Mouse (Mus musculus): ENCODE results near the gene Golph3l. TPM values are rescaled to one million over a fixed set of nuclear protein-coding genes. Genes with fewer than 3 reads are reported as not detected.
"Not testable (repeated sequence)": the region's sequence is repeated elsewhere in the genome, so short reads cannot be mapped to it uniquely, and the experiment has no call there.

Gene Golph3l
- total RNA-seq (2014; fragmentation: Nextera tagmentation) (31.3 and 39.8 TPM in 2 replicates), total RNA-seq (2017) (29.2 and 48.4 TPM in 2 replicates)

DNA sequence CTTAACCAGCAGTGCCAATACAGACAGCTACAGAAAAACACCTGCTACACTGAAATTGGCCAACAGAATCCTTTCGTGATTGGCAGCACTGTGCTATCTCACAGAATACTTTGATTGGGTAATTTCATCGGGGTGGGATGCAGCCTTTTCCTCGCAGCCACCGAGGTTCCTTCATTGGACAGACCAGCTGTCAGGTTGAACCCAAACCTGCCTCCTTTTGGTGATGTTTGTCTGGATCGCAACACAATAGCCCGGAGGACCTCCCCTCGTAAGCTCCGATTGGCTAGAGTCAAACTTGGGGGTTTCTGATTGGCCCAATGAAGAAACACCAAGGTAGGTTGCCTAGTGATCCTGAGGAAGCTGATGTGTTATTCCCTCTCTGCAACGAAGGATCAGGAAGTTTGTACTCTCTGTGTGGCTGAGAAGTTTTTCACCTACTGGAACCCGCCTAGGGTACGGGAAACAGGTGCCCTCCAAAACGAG, at the start of gene Golph3l:
Golph3l (plus strand) TSS at position 331 of the 483 bp plus-strand sequence.
- peak; percentile 100 for ATAC-seq (replicated peaks; ENCODE audit: low FRiP score, low TSS enrichment, poor library complexity, severe bottlenecking)

DNA sequence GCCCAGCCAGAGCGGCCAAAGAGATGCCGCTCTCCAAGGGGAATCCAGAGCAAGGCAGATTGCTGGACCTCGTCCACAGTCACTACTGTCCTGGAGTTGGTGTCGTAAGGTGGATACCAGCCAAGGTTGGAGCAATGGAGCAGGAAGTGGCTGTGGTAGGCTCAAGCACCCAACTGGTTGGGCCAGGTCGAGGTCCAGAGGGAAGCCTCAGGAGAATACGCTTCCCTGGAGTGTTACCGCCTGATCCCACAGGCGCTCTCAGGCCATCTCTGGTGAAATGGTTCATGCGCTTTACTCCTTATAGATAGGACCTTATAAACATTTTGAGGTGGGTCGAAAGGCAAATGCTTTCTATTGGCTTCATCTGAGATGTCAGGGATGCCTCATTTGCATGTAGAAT, 49.8 kb upstream of the Golph3l start:
- no peak for ATAC-seq (replicated peaks; ENCODE audit: low FRiP score, low TSS enrichment, poor library complexity, severe bottlenecking)

DNA sequence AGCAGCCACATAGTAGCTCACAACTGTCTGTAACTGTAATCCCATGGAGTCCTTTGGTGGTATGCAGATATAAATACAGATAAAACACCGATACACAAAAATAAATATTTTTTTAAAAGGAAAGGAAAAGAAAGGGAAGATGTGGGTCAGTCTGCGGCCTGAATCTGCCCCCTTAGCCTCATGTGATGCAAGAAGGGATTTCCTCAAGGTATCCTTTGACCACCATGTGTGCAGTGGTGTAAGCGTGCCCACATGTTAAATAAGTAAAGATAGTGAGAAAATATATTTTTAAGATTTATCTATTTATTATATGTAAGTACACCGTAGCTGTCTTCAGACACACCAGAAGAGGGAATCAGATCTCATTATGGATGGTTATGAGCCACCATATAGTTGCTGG, 48.9 kb upstream of the Golph3l start:
- ATAC-seq (replicated peaks; ENCODE audit: low FRiP score, low TSS enrichment, poor library complexity, severe bottlenecking), result no peak

DNA sequence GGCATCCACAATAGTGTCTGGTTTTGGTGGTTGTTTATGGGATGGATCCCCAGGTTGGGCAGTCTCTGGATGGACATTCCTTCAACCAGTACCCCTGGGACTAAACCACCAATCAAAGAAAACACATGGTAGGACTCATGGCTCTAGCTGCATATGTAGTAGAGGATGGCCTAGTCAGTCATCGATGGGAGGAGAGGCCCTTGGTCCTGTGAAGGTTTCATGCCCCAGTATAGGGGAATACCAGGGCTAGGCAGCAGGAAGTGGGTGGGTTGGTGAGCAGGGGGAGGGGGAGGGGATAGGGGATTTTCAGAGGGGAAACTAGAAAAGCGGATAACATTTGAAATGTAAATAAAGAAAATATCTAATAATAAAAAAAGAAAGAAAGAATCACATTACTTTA, 47.5 kb upstream of the Golph3l start:
- ATAC-seq (replicated peaks; ENCODE audit: low FRiP score, low TSS enrichment, poor library complexity, severe bottlenecking), result not testable (repeated sequence)

DNA sequence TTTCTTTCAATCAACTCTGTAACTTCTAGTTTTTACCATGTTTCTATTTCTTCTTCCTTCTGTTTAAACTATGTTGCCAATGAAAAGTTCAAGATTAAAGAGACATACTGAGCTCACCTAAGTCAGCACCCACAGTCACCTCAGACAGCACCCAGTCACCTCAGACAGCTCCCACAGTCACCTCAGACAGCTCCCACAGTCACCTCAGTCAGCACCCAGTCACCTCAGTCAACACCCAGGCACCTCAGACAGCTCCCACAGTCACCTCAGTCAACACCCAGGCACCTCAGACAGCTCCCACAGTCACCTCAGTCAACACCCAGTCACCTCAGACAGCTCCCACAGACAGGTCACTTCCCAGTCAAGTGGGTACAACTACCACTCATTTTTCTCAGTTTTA, 46.6 kb upstream of the Golph3l start:
- no peak for ATAC-seq (replicated peaks; ENCODE audit: low FRiP score, low TSS enrichment, poor library complexity, severe bottlenecking)

DNA sequence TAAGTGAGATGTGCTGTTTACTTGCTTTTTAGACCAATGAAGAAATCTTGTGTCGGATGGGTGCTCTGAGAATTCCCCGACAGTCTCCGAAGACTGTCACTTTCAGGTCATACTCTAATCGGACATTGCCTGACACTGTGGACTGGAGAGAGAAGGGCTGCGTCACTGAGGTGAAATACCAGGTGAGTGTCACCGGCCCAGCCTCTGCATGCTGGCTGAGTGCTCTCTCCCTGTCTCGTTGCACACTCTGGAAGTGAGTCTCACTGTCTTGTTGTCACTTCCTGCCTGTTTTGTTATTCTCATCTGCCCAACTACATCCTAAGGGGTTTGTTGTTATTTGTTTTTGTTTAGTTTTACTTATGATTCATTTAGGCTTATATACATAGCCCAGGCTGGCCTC, 45.8 kb upstream of the Golph3l start:
- no peak for ATAC-seq (replicated peaks; ENCODE audit: low FRiP score, low TSS enrichment, poor library complexity, severe bottlenecking)

DNA sequence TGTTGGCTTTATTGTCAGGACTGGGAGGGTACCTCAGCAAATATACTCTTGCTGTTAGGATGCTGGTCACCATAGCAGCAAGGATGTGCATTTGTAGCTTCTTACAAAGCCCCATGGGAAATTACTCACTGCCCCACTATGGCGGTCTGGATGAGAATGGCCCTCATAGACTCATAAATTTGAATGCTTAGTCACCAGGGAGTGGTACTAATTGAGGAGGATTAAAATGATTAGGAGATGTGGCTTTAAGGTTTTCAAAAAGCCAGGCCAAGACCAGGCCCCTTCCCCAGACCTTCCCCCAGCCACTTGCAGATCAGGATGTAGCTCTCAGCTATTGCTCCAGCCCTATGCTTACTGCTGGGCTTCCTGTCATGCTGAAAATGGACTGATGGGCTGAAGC, 38.6 kb upstream of the Golph3l start:
- ATAC-seq (replicated peaks; ENCODE audit: low FRiP score, low TSS enrichment, poor library complexity, severe bottlenecking), result no peak

DNA sequence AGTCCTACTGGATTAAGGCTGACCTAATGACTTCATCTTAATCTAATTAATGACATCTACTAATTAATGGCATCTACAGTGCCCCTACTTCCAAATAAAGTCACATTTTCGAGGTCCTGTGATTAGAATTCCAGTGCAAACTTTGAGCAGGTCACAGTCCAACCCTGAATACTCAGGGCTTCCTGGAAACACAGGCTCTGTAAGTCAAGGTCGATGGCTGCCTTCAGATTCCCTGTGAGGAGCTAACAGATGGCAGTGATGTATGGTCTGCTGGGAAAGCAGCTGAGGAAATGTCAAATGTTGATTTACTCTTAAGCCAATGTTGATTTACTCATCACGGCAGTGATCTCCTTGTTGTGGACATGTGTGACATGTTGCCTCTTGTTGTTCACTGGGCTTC, 34.7 kb upstream of the Golph3l start:
- no peak for ATAC-seq (replicated peaks; ENCODE audit: low FRiP score, low TSS enrichment, poor library complexity, severe bottlenecking)

DNA sequence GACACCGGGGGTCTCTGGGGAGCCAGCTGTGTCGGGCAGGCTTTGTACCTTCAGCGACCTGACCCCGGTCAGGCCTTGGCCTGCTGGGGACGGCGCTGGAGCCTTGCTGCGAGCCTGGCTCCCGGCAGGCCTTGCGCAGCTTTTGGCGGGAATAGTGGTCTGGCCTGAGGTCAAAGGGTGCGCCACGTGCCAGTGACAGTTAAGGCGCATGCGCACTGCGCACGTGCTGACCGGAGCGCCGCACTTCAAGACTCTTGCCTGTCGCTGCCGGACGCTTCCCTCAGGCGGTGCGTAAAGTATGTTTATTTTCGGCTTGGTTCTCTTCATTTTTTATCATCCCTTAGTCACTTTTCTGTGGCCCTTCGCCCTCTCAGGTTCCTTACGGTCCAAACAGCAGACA, 29.3 kb upstream of the Golph3l start, which contains the start of gene Hormad1:
Hormad1 (plus strand) TSS at position 241 of the 400 bp plus-strand sequence.
- no peak for ATAC-seq (replicated peaks; ENCODE audit: low FRiP score, low TSS enrichment, poor library complexity, severe bottlenecking)

DNA sequence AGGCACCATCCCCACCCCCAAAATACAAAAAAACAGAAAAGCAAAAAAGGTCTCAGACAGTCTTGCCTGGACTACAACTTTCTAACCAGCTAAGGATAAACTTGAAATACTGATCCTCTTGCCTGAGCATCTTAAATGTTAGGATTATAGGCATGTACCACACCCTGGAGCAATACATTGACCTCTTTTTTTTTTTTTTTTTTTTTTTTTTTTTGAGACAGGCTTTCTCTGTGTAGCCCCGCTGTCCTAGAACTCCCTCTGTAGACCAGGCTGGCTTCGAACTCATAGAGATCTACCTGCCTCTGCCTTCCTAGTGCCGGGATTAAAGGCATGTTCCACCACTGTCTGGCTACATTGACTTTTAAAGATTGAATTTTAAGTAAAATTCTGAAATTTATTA, 28.0 kb upstream of the Golph3l start:
- ATAC-seq (replicated peaks; ENCODE audit: low FRiP score, low TSS enrichment, poor library complexity, severe bottlenecking), result no peak

DNA sequence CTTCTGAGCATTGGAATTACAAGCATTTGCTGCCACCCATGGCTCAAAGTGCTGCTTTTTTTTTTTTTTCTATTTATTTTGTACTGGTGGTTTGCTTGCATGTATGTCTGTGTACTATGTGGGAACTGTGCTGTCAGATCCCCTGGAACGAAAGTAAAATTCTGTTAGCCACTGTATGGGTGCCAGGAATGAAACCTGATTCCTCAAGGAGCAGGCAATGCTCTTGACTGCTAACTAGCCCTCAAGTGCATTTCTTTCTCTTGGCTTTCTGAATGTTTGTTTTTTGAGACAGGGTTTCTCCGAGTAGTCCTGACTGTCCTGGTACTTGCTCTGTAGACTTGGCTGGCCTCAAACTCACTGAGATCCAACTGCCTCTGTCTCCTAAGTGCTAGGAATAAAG, 26.9 kb upstream of the Golph3l start:
- no peak for ATAC-seq (replicated peaks; ENCODE audit: low FRiP score, low TSS enrichment, poor library complexity, severe bottlenecking)

DNA sequence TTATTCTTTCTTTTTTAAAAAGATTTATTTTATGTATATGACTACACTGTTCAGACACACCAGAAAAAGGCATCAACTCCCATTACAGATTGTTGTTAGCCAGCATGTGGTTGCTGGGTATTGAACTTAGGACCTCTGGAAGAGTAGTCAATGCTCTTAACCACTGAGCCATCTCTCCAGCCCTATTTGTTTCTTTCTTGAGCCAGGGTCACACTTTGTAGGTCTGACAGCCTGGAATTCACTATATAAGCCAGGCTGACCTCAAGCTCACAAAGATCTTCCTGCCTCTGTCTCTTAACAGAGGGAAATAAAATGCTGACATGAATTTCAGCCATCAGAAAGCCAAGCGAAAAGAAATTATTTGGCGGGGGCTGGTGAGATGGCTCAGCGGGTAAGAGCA, 19.1 kb upstream of the Golph3l start:
- ATAC-seq (replicated peaks; ENCODE audit: low FRiP score, low TSS enrichment, poor library complexity, severe bottlenecking), result no peak

DNA sequence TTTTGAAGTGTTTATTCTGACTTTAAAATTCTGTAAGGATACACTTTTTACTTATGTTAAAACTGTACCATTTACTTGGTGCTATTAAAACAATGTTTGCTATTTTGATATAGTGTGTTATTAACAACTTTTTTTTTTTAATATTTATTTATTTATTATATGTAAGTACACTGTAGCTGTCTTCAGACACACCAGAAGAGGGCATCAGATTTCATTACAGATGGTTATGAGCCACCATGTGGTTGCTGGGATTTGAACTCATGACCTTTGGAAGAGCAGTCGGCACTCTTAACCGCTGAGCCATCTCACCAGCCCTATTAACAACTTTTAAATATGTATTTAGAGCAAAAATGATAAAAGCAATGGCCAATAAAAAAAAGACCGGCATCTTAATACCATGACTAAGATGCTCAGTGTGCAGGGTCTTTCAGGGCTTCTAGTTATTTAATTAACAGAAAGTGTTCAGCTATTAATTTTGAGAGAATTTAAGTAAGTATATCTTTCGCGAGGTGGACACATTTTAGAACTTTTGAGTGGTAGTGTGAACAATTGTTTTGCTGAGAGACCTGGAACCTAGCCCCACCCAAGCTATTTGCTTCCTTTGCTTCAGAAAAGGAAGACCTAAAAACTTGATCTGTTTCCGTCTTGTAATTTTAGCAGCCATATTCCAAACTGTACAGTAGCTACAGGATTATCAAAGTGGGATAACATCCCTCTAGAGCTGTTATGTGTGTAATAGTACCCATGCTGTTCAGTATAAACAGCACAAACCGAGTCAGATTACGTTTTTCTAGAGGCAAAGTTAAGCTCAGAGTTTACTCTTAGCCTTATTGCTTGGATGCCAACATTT, 755 bp upstream of the Golph3l start:
- ATAC-seq (replicated peaks; ENCODE audit: low FRiP score, low TSS enrichment, poor library complexity, severe bottlenecking), result no peak; the same call in 1 of the 2 replicates

DNA sequence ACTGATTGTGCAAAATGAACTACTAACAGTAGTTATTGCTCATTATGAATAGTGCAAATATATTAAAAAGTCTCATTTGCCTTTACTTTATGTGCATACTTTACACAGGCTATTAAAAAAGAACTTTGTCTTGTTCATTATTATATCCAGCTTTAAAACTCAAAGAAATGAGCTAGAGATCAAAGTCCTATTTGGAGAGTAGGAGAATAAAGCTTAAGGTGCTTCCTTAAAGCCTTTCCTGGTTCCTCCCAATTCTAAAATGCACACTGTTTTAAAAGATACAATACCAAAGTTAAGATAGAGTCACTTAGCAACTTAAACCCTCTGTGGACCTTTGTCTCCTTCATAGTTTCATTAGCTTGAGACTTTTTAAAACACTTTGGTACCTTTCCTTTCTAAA, 10.0 kb downstream of the Golph3l start:
- ATAC-seq (replicated peaks; ENCODE audit: low FRiP score, low TSS enrichment, poor library complexity, severe bottlenecking), result no peak

DNA sequence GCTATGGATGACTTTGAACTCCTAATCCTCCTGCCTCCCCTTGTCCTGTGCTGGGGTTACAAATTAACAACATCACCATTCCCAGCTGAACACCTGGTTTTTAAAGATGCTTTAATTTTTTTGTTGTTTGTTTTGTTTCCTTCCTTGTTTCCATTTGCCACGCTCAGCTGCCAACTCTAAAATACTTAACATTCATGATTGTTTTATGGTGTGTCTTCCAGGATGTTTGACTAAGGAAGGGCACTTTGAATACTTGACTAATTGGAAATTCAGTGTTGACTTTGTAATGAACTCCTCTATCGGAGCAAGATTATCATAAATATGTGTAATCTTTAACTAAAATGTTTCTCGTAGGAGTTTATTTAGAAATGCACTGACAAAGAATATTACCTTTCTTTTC, 12.6 kb downstream of the Golph3l start:
- ATAC-seq (replicated peaks; ENCODE audit: low FRiP score, low TSS enrichment, poor library complexity, severe bottlenecking), result no peak

DNA sequence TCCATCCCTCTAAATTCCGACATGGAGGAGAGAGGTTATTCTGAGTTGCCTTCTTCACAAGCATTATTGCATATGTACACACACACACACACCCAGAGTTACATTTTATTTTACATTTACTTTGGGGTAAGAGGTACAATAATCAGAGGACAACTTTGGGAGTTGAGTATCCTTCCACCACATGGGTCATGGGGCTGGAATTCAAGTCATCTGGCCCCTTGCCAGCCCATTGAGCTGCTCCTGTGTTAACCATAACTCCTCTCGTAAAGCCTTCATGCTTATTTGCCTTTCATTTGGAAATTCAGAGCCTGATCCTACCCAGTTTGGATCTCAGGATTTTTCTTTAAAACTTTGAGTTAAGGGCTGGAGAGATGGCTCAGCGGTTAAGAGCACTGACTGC, 17.4 kb downstream of the Golph3l start:
- ATAC-seq (replicated peaks; ENCODE audit: low FRiP score, low TSS enrichment, poor library complexity, severe bottlenecking), result no peak

DNA sequence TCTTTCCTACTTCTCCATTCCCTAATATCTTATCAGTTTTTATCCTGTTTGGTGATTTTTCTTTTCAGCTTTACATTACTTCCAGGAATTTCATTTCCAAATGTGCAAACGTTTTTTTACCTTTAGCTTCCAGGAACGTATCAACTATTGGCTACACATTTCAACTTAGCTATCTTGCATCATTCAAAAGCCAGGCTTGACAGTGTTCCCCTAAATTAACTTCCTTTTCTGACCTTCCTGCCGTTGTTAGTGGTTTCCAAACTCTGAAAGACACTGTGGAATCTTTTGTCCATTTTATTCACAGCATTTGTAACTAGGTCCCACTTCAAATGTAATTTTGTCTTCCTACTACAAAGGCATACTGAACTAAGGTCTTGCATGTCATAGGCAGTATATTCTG, 20.5 kb downstream of the Golph3l start:
- ATAC-seq (replicated peaks; ENCODE audit: low FRiP score, low TSS enrichment, poor library complexity, severe bottlenecking), result no peak

DNA sequence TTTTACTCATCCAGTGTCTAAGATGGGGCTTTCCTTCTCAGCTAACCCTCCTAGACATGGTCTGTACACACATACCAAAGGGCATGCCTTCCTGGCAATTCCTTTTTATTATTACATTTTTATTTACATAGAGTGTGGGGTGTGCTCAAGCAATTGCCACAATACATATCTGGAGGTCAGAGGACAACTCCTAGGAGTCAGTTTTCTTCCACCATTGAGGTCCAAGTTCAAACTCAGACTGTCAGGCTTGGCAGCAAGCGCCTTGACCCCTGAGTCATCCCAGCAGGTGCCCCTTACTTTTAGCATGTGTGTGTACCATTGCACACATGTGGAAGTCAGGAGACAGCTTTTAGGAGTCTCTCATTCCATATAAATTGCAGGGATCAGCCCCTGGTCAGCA, 25.3 kb downstream of the Golph3l start:
- ATAC-seq (replicated peaks; ENCODE audit: low FRiP score, low TSS enrichment, poor library complexity, severe bottlenecking), result no peak

DNA sequence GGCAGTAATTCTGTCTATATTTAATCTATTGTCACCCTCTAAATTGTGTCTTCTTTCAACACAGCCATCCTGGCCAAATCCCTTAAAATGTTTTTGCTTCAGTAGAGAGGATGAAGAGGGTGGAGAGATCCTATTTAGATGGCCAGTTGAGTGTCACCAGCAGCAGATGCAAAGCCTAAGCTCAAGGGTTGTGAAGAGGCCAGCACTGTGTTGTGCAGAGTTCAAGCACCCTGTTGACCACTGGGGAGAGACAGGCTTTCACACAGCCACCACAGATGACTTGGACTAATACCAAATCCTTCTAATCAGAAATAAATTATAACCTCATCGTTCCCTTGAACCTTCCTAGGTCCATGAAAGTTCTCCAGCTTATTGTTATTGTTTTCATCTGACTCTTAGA, 29.8 kb downstream of the Golph3l start:
- ATAC-seq (replicated peaks; ENCODE audit: low FRiP score, low TSS enrichment, poor library complexity, severe bottlenecking), result no peak

DNA sequence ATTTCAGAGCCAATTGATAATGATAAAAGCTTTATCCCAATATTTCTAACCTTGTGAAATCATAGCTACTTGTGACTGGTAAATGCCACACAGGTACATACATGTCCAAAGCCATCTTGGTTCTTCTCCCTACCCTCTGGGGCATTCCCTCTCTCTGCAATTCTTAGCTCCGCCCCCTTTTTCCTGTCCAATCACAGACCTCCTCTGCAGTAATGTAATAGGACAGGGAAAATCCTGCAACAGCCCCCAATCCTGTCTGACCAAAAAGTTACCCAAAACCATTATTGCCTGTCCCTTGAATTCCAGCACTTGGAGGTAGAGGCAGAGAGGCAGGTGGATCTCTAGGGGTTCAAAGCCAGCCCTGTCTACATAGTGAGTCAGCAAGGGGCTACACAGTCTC, 32.5 kb downstream of the Golph3l start:
- no peak for ATAC-seq (replicated peaks; ENCODE audit: low FRiP score, low TSS enrichment, poor library complexity, severe bottlenecking)

DNA sequence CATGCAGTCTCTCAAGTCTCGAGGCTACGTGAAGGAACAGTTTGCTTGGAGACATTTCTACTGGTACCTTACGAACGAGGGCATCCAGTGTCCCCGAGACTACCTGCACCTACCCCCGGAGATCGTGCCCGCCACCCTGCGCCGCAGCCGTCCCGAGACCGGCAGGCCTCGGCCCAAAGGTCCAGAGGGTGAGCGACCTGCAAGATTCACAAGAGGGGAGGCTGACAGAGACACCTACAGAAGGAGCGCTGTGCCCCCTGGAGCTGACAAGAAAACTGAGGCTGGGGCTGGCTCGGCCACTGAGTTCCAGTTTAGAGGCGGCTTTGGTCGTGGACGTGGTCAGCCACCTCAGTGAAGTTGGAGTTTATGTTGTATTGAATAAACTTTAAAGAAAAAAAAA, 33.7 kb downstream of the Golph3l start:
- not testable (repeated sequence) for ATAC-seq (replicated peaks; ENCODE audit: low FRiP score, low TSS enrichment, poor library complexity, severe bottlenecking)

Measured in megakaryocyte-erythroid progenitor cell, adult 5-6 weeks (primary cell).